Mouse (Mus musculus) kidney, embryonic 16.5 days (tissue): ENCODE results near the gene Akap2. TPM values are rescaled to one million over a fixed set of nuclear protein-coding genes. Genes with fewer than 3 reads are reported as not detected.

Experiments
- ATAC-seq: fragments of 200-750 bp; cut with Nextera tagmentation; 2 replicates; pipeline ENCODE4 v1.8.0; 2017; ENCODE audit warnings: moderate TSS enrichment; ENCODE audit not compliant: low FRiP score, low TSS enrichment
- H3K27ac ChIP-seq: fragments of 300-500 bp; sonication (generic); 2 replicates; pipeline ENCODE4 v1.5.1; 2014; ENCODE audit warnings: low read length
- H3K27me3 ChIP-seq: fragments of 300-500 bp; sonication (generic); 2 replicates; pipeline ENCODE4 v1.6.1; 2014; ENCODE audit warnings: low read length, control low read depth, mixed read lengths; ENCODE audit not compliant: insufficient read depth
- H3K36me3 ChIP-seq: fragments of 300-500 bp; sonication (generic); 2 replicates; pipeline ENCODE4 v1.6.1; 2014; ENCODE audit warnings: low read length, control low read depth, mixed read lengths; ENCODE audit not compliant: insufficient read depth
- H3K4me1 ChIP-seq: fragments of 300-500 bp; sonication (generic); 2 replicates; pipeline ENCODE4 v1.6.1; 2014; ENCODE audit warnings: low read length, control low read depth, mixed read lengths; ENCODE audit not compliant: insufficient read depth
- H3K4me2 ChIP-seq: fragments of 300-500 bp; sonication (generic); replicated peaks from 2 replicates; pipeline ENCODE4 v1.6.1; 2014; ENCODE audit warnings: low read depth, low read length
- H3K4me3 ChIP-seq: fragments of 300-500 bp; sonication (generic); 2 replicates; pipeline ENCODE4 v1.5.1; 2014; ENCODE audit warnings: mild to moderate bottlenecking, low read length
- H3K9ac ChIP-seq: fragments of 300-500 bp; sonication (generic); replicated peaks from 2 replicates; pipeline ENCODE4 v1.6.1; 2014; ENCODE audit warnings: low read length
- H3K9me3 ChIP-seq: fragments of 300-500 bp; sonication (generic); 2 replicates; pipeline ENCODE4 v1.6.1; 2016; ENCODE audit warnings: low read length, control low read depth
- WGBS: fragments of 180-500 bp; shearing (Covaris S2); extraction: QIAGEN DNeasy Blood & Tissue Kit; methylation state at CpG from one replicate; pipeline ENCODE4 v1.1.7; 2014; 5-methylcytosine and 5-hydroxymethylcytosine counted together
- polyA plus RNA-seq: library from polyadenylated mRNA; unstranded; fragments of >200 nt; fragmentation: Nextera tagmentation; extraction: Ambion mirVana; gene quantifications from 2 replicates; pipeline ENCODE4 v1.2.1, GENCODE M21; 2015

The Akap2 gene
- polyA plus RNA-seq, 1 experiment from 2014 or later: 28.4 TPM

GRCm38 (mm10) chr4:57847676-57848075, 130.2 kb downstream of the Akap2 start:
- Histone ChIP-seq H3K27ac (peak overlapping the region; percentile 93), H3K36me3 (peaks cover 4% of the 10 kb centered on the region; the same call in 1 of the 2 replicates), H3K4me2 (peak overlapping the region; percentile 58), H3K4me1 (peaks cover 40% of the 10 kb centered on the region), H3K9me3 (no peaks in the 10 kb centered on the region), H3K9ac (peak overlapping the region; percentile 71), H3K4me3 (peak overlapping the region; percentile 51), H3K27me3 (no peaks in the 10 kb centered on the region)
- no peak for ATAC-seq
- WGBS: 75% methylated on average over 3 of the region's 3 CpGs

DNA sequence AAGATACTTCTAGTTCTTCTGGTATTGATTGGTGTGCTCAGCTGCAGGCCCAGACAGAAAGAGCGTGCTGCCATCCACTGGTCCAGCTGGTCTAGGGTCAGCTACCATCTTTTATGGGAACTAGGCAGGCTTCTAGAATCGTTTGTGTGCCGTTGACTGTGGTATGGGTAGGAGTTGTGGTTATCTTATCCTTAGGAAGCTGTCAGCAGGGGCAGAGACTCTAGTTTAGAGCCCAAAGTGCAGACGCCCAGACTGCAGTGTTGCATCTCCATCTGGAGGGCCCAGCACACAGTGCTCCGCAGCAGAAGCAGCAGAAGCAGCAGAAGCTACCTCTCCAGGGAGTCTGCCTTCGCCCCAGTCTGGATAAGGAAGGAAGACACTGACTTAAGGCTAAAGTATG, 132.0 kb downstream of the Akap2 start:
- H3K27me3 ChIP-seq: no peaks in the 10 kb centered on the region
- ATAC-seq: no peak
- peaks cover 6% of the 10 kb centered on the region; the same call in 1 of the 2 replicates for H3K36me3 ChIP-seq
- 83% methylated on average over 6 of the region's 6 CpGs for WGBS
- H3K4me2 ChIP-seq: no peak overlapping the region
- no peak overlapping the region for H3K4me3 ChIP-seq
- H3K9ac ChIP-seq: no peak overlapping the region
- no peak overlapping the region for H3K27ac ChIP-seq
- H3K4me1 ChIP-seq: peaks cover 42% of the 10 kb centered on the region
- no peaks in the 10 kb centered on the region for H3K9me3 ChIP-seq

GRCm38 (mm10) chr4:57851731-57852130, 134.3 kb downstream of the Akap2 start:
- H3K27ac ChIP-seq: no peak overlapping the region
- no peak overlapping the region for H3K9ac ChIP-seq
- no peaks in the 10 kb centered on the region for H3K9me3 ChIP-seq
- peaks cover 27% of the 10 kb centered on the region for H3K4me1 ChIP-seq
- no peak overlapping the region for H3K4me2 ChIP-seq
- ATAC-seq: no peak
- 86% methylated on average over 1 of the region's 1 CpGs for WGBS
- H3K36me3 ChIP-seq: peaks cover 28% of the 10 kb centered on the region
- H3K4me3 ChIP-seq: no peak overlapping the region
- no peaks in the 10 kb centered on the region for H3K27me3 ChIP-seq

DNA sequence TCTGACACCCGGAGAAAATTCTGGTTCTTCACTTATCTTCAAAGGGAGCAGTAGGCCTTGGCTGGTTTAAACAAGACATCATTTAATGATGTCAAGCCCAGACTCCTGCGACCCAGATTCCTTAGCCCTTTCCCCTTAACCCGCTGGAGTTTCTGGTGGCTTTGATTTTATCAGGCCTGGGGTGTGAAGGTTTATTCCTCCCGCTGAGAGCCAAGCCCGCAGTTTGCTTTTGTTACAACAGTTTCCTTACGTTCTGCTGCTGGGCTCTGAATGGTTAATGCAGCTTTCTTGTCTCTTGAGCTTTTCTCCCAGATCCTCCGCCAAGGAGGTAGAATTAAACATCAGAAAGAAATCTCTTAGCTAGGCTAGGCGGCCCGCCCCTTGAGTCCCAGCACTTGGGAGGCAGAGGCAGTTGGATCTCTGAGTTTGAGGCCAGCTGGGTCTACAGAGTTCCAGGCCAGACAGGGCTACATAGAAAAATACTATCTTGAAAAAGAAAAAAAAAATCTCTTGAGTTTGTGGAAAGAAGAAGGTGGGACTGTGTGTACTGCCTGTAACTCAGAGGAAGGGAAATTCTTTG, 135.1 kb downstream of the Akap2 start:
- ATAC-seq: no peak
- WGBS: 41% methylated on average over 9 of the region's 9 CpGs
- H3K4me2 ChIP-seq: no peak overlapping the region
- H3K4me3 ChIP-seq: no peak overlapping the region
- H3K27me3 ChIP-seq: no peaks in the 10 kb centered on the region
- H3K36me3 ChIP-seq: peaks cover 37% of the 10 kb centered on the region
- H3K9me3 ChIP-seq: no peaks in the 10 kb centered on the region
- no peak overlapping the region for H3K27ac ChIP-seq
- H3K4me1 ChIP-seq: peaks cover 19% of the 10 kb centered on the region
- H3K9ac ChIP-seq: no peak overlapping the region; the same call in 1 of the 2 replicates

DNA sequence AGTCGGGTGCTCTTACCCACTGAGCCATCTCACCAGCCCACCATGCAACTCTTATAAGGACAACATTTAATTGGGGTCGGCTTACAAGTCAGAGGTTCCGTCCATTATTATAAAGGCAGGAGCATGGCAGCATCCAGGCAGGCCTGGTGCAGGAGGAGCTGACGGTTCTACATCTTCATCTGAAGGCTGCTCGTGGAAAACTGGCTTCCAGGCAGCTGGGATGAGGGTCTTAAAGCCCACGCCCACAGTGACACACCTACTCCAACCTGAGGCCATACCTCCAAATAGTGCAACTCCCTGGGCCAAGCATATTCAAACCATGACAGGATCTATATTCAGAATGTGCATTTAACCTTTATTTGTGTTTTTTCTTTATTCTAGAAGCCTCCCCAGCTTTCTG, 136.7 kb downstream of the Akap2 start:
- 91% methylated on average over 6 of the region's 6 CpGs for WGBS
- peaks cover 12% of the 10 kb centered on the region for H3K4me1 ChIP-seq
- no peaks in the 10 kb centered on the region for H3K27me3 ChIP-seq
- no peaks in the 10 kb centered on the region for H3K9me3 ChIP-seq
- no peak for ATAC-seq
- no peak overlapping the region for H3K27ac ChIP-seq
- no peak overlapping the region for H3K9ac ChIP-seq
- no peak overlapping the region for H3K4me2 ChIP-seq
- no peak overlapping the region for H3K4me3 ChIP-seq
- H3K36me3 ChIP-seq: peaks cover 43% of the 10 kb centered on the region

GRCm38 (mm10) chr4:57855281-57855941, 138.0 kb downstream of the Akap2 start:
- Histone ChIP-seq H3K27ac (no peak overlapping the region), H3K36me3 (peaks cover 39% of the 10 kb centered on the region), H3K4me3 (no peak overlapping the region), H3K9me3 (no peaks in the 10 kb centered on the region), H3K27me3 (no peaks in the 10 kb centered on the region), H3K4me1 (peaks cover 13% of the 10 kb centered on the region), H3K4me2 (no peak overlapping the region), H3K9ac (no peak overlapping the region)
- no peak for ATAC-seq
- 76% methylated on average over 18 of the region's 18 CpGs for WGBS

GRCm38 (mm10) chr4:57856673-57857072, 139.2 kb downstream of the Akap2 start:
- Histone ChIP-seq H3K36me3 (peaks cover 39% of the 10 kb centered on the region), H3K27me3 (no peaks in the 10 kb centered on the region), H3K9me3 (no peaks in the 10 kb centered on the region), H3K4me3 (no peak overlapping the region), H3K27ac (no peak overlapping the region), H3K4me2 (no peak overlapping the region), H3K9ac (no peak overlapping the region), H3K4me1 (peaks cover 19% of the 10 kb centered on the region; the same call in 1 of the 2 replicates)
- WGBS: 89% methylated on average over 10 of the region's 10 CpGs
- no peak for ATAC-seq

DNA sequence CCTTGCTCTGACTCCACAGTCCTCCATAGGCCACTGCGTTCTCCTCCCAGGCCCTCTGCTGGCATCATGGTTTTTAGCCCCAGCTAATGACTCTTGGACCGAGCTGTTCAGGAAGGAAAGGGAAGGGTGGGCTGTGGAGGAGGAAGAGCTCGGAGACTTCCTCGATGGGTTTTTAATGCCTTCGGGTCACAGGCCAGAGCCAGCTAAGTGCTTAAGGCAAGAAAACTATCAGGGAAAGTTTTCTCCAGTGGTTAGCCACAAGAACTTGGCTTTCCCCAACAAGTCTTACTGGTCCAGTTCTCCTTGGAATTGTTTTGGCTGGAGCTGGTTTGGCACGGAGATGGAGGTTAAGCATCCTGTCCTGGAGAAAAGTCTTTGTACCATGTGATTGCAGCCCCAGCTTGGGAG, 142.8 kb downstream of the Akap2 start:
- Histone ChIP-seq H3K4me1 (peaks cover 24% of the 10 kb centered on the region; the same call in 1 of the 2 replicates), H3K4me3 (no peak overlapping the region), H3K9ac (no peak overlapping the region), H3K4me2 (no peak overlapping the region), H3K27me3 (no peaks in the 10 kb centered on the region), H3K9me3 (no peaks in the 10 kb centered on the region), H3K27ac (no peak overlapping the region), H3K36me3 (peaks cover 30% of the 10 kb centered on the region)
- WGBS: 56% methylated on average over 6 of the region's 6 CpGs
- no peak for ATAC-seq

GRCm38 (mm10) chr4:57861166-57861565, 143.7 kb downstream of the Akap2 start:
- Histone ChIP-seq H3K4me3 (no peak overlapping the region), H3K27me3 (no peaks in the 10 kb centered on the region), H3K27ac (no peak overlapping the region), H3K4me2 (no peak overlapping the region), H3K9me3 (no peaks in the 10 kb centered on the region), H3K9ac (no peak overlapping the region), H3K36me3 (peaks cover 20% of the 10 kb centered on the region), H3K4me1 (peaks cover 29% of the 10 kb centered on the region; the same call in 1 of the 2 replicates)
- WGBS: 30% methylated on average over 6 of the region's 6 CpGs
- ATAC-seq: 0 out of 2 replicates have a peak, but pooled peaks have one; percentile 39

GRCm38 (mm10) chr4:57861856-57862255, 144.4 kb downstream of the Akap2 start:
- no peaks in the 10 kb centered on the region for H3K27me3 ChIP-seq
- peaks cover 36% of the 10 kb centered on the region for H3K4me1 ChIP-seq
- H3K4me2 ChIP-seq: no peak overlapping the region
- no peak; the same call in 1 of the 2 replicates for ATAC-seq
- no peak overlapping the region for H3K9ac ChIP-seq
- H3K9me3 ChIP-seq: no peaks in the 10 kb centered on the region
- peaks cover 13% of the 10 kb centered on the region for H3K36me3 ChIP-seq
- 27% methylated on average over 8 of the region's 8 CpGs for WGBS
- no peak overlapping the region for H3K4me3 ChIP-seq
- H3K27ac ChIP-seq: peak overlapping the region; percentile 74
